9 mouse cellular contexts compared by ENCODE assay signal in genomic region chr17:21369925-21370719, GRCm38 (mm10). TPM values are rescaled to one million over a fixed set of nuclear protein-coding genes. Genes with fewer than 3 reads are reported as not detected.
DNase-seq lines count a peak whose midpoint lies in the region; ATAC-seq lines count a peak whose summit lies in the region.
"Had no signal": no experiment of that assay in that cellular context is flagged by ENCODE, and none has a peak within 500 bp of the region (broad histone marks: within the 10 kb centered on the region; RNA-seq: fewer than 3 reads in every experiment).

No protein-coding gene starts in this region.

- H3K9ac ChIP-seq in hindbrain, embryonic 14.5 days, result peak overlapping the region; percentile 49
- peak overlapping the region; percentile 33; the same call in 1 of the 2 replicates for H3K9ac ChIP-seq in neural tube, embryonic 12.5 days

- DNase-seq in heart, embryonic 10.5 days (ENCODE audit: low spot score), result no peak
- no peak for DNase-seq in heart, postnatal 36 days
- DNase-seq in embryo, embryonic 11 days, result peak; percentile 61
- no peak for DNase-seq in hindbrain, embryonic 14.5 days (ENCODE audit: low spot score)
- DNase-seq in lung, adult 18-20 months, result peak; percentile 46 to 50
- DNase-seq in gastrocnemius, adult 8-10 months (ENCODE audit: low spot score in 2 of 2), result no peak
- no peak for DNase-seq in right cerebral cortex, postnatal 25 days

- H3K27me3 ChIP-seq in heart, embryonic 10.5 days (ENCODE audit: insufficient read depth, poor library complexity, severe bottlenecking), result no peaks in the 10 kb centered on the region
- H3K27me3 ChIP-seq in hindbrain, embryonic 14.5 days (ENCODE audit: control insufficient read depth, insufficient read depth, low read length), result no peaks in the 10 kb centered on the region
- no peaks in the 10 kb centered on the region for H3K27me3 ChIP-seq in neural tube, embryonic 12.5 days (replicated peaks)

- H3K36me3 ChIP-seq in heart, embryonic 10.5 days, result no peaks in the 10 kb centered on the region
- no peaks in the 10 kb centered on the region for H3K36me3 ChIP-seq in hindbrain, embryonic 14.5 days (replicated peaks; ENCODE audit: control insufficient read depth, insufficient read depth)
- H3K36me3 ChIP-seq in neural tube, embryonic 12.5 days, result no peaks in the 10 kb centered on the region

- no peaks in the 10 kb centered on the region for H3K4me1 ChIP-seq in heart, embryonic 10.5 days
- no peaks in the 10 kb centered on the region for H3K4me1 ChIP-seq in hindbrain, embryonic 14.5 days (replicated peaks; ENCODE audit: control insufficient read depth, insufficient read depth, low read length)
- 0 out of 2 replicates have a peak, but pooled peaks cover 6% of the 10 kb centered on the region for H3K4me1 ChIP-seq in neural tube, embryonic 12.5 days

- peak overlapping the region; percentile 72 for H3K27ac ChIP-seq in heart, embryonic 10.5 days
- no peak overlapping the region for H3K27ac ChIP-seq in hindbrain, embryonic 14.5 days
- no peak overlapping the region for H3K27ac ChIP-seq in neural tube, embryonic 12.5 days

- no peak for ATAC-seq in hindbrain, embryonic 14.5 days (ENCODE audit: low FRiP score)
- peak; percentile 41 for ATAC-seq in neural tube, embryonic 12.5 days (ENCODE audit: low FRiP score, low read depth)
- ATAC-seq: Patski had no signal

- peak overlapping the region; percentile 64 for H3K4me3 ChIP-seq in heart, embryonic 10.5 days
- H3K4me3 ChIP-seq in hindbrain, embryonic 14.5 days (replicated peaks; ENCODE audit: low read length), result peak overlapping the region; percentile 34
- H3K4me3 ChIP-seq in neural tube, embryonic 12.5 days, result peak overlapping the region; percentile 31

- 7% methylated on average over 31 of the region's 31 CpGs for WGBS in heart, embryonic 10.5 days
- 14% methylated on average over 31 of the region's 31 CpGs for WGBS in hindbrain, embryonic 14.5 days
- WGBS in neural tube, embryonic 12.5 days, result 12% methylated on average over 31 of the region's 31 CpGs

- no peaks in the 10 kb centered on the region for H3K9me3 ChIP-seq in heart, embryonic 10.5 days
- no peaks in the 10 kb centered on the region for H3K9me3 ChIP-seq in hindbrain, embryonic 14.5 days (ENCODE audit: control insufficient read depth, low read length)
- no peaks in the 10 kb centered on the region for H3K9me3 ChIP-seq in neural tube, embryonic 12.5 days

- peak overlapping the region; percentile 61 for H3K4me2 ChIP-seq in hindbrain, embryonic 14.5 days (replicated peaks)
- H3K4me2 ChIP-seq in neural tube, embryonic 12.5 days (replicated peaks), result peak overlapping the region; percentile 66

- intact Hi-C loops in heart, postnatal 36 days (cut with DNase I), result no loop called here

RNA-seq across cellular contexts. Expression of gene Zfp677, which starts 13.4 kb away (rescaled TPM):
- polyA plus RNA-seq in heart, embryonic 10.5 days (2016; fragmentation: Nextera tagmentation; extraction: Ambion mirVana), result 1.8 and 2.2 TPM in 2 replicates
- 1 to 10 TPM in 1 of 2 experiments, under 1 TPM in 1; 0.68 to 1.2 TPM for total RNA-seq in heart, postnatal 36 days (2021)
- 6.8 and 7.0 TPM in 2 replicates for polyA plus RNA-seq in hindbrain, embryonic 14.5 days (2014; fragmentation: Nextera tagmentation; extraction: Ambion mirVana)
- polyA plus RNA-seq in neural tube, embryonic 12.5 days (2016; fragmentation: Nextera tagmentation; extraction: Ambion mirVana), result 2.7 and 3.2 TPM in 2 replicates
- 1 to 10 TPM in 1 of 4 experiments, under 1 TPM in 3; 0.80 to 1.5 (median 0.87) TPM for total RNA-seq in gastrocnemius, adult 8-10 months (2022)

RNA-seq across cellular contexts. Expression of gene Zfp54, which starts 52.9 kb away (rescaled TPM):
- 3.8 and 3.9 TPM in 2 replicates for polyA plus RNA-seq in heart, embryonic 10.5 days (2016; fragmentation: Nextera tagmentation; extraction: Ambion mirVana)
- 1 to 10 TPM in 1 of 2 experiments, under 1 TPM in 1; 0.68 to 1.5 TPM for total RNA-seq in heart, postnatal 36 days (2021)
- 5.6 and 6.3 TPM in 2 replicates for polyA plus RNA-seq in hindbrain, embryonic 14.5 days (2014; fragmentation: Nextera tagmentation; extraction: Ambion mirVana)
- 3.5 and 4.1 TPM in 2 replicates for polyA plus RNA-seq in neural tube, embryonic 12.5 days (2016; fragmentation: Nextera tagmentation; extraction: Ambion mirVana)
- total RNA-seq in gastrocnemius, adult 8-10 months (2022), result 1 to 10 TPM in 2 of 4 experiments, under 1 TPM in 2; 0.77 to 1.9 (median 1.1) TPM

RNA-seq across cellular contexts. Expression of gene Vmn1r237, which starts 58.5 kb away (rescaled TPM):
- polyA plus RNA-seq in heart, embryonic 10.5 days (2016; fragmentation: Nextera tagmentation; extraction: Ambion mirVana), result not detected in 2 replicates
- total RNA-seq in heart, postnatal 36 days (2021), result not detected
- polyA plus RNA-seq in hindbrain, embryonic 14.5 days (2014; fragmentation: Nextera tagmentation; extraction: Ambion mirVana), result not detected in 2 replicates
- not detected in 2 replicates for polyA plus RNA-seq in neural tube, embryonic 12.5 days (2016; fragmentation: Nextera tagmentation; extraction: Ambion mirVana)
- total RNA-seq in gastrocnemius, adult 8-10 months (2022), result not detected
- polyA plus RNA-seq: Patski had no signal

Comparison
In these comparisons a context has a peak if more than half of its experiments do, and no peak if none do; other contexts are left out.
1. DNase-seq: peak in embryo, embryonic 11 days (single experiment) and lung, adult 18-20 months (2 of 2); none in heart, embryonic 10.5 days (single experiment), heart, postnatal 36 days (0 of 2), hindbrain, embryonic 14.5 days (single experiment), gastrocnemius, adult 8-10 months (0 of 2) and right cerebral cortex, postnatal 25 days (single experiment).
2. Peak in every context shown above with its lines, with median percentiles within 50 percentile points of each other: H3K4me3 ChIP-seq.